8 mouse cellular contexts compared by ENCODE assay signal in the genomic region with DNA sequence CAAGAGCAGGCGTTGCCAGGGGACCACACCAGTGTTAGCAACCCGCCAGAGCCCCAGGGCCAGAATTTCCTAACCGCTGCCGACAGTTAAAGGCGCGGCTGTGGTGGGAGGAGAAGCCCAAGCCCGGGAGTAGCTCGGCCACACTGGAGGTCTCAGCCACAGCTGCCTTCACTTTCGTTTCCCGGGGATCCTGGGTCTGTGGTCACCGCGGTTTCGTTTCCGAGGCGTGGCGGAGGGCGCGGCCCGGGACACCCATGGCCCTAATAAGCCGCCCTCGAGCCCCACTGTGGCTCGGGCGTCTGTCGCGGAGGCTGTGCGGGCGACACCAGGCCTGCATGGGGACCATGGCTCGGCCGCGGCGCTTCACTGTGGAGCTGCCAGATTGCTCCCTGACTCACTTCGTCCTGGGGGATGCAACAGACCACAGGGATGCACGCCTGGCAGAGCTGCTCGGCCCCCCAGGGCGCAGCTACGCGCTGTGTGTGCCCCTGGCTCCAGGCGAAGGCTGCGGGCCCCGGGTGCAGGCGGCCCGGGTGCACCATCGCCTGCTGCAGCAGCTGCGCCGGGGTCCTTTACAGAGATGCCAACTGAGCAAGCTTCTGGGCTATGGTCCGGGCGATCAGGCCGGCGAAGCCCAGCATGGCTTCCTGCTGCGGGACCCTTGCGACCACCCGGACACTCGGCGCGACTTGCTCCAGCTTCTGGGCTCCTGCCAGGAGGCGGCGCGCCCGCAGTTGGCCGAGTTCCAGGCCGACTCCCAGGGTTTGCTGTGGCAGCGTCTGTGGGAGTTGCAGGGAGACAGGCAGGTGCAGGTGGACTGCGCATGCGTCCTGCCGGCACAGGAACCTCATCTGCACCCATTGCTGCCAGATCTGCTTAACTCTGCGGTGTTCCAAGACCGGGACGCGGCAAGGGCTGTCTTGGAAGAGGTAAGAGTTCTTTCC. TPM values are rescaled to one million over a fixed set of nuclear protein-coding genes. Genes with fewer than 3 reads are reported as not detected.
DNase-seq lines count a peak whose midpoint lies in the region; ATAC-seq and TF ChIP-seq lines count a peak whose summit lies in the region.

A gene (plus strand): TSS at position 107 of the 944 bp plus-strand sequence.

- no peak for TF ChIP-seq POLR2A in olfactory bulb, adult 2 months (IDR thresholded peaks at IDR 0.05; ENCODE audit: insufficient read depth, low read depth, low read length)

- H3K36me3 ChIP-seq in ES-E14 (ENCODE audit: control insufficient read depth, insufficient read depth, low read length, poor library complexity, severe bottlenecking) = no peaks in the 10 kb centered on the region
- no peaks in the 10 kb centered on the region for H3K36me3 ChIP-seq in lung, embryonic 15.5 days

- H3K9ac ChIP-seq in ES-E14 (ENCODE audit: insufficient read depth, low read depth, low read length, poor library complexity, severe bottlenecking) = peak within 1 kb of the TSS; percentile 66
- peak within 1 kb of the TSS; percentile 63 for H3K9ac ChIP-seq in lung, embryonic 15.5 days

- in situ Hi-C loops in ES-E14 (cut with MboI; ENCODE audit: low sequenced_read_pairs in 2 of 2, unreplicated experiment in 2 of 2) = no loop called here

- DNase-seq in ES-E14 (ENCODE audit: low read depth, low spot score) = peak; percentile 71
- DNase-seq in cerebellum, adult 8-10 months = peak; percentile 89
- peak; percentile 71 for DNase-seq in forelimb bud, embryonic 11.5 days (ENCODE audit: low read depth, low spot score)
- peak; percentile 62 for DNase-seq in layer of hippocampus, adult 9-10 months (ENCODE audit: low spot score)
- peak; percentile 76 to 77 for DNase-seq in thymus, adult 18-20 months

- H3K4me2 ChIP-seq in lung, embryonic 15.5 days = peak within 1 kb of the TSS; percentile 87

- no peaks in the 10 kb centered on the region for H3K9me3 ChIP-seq in ES-E14 (ENCODE audit: control insufficient read depth, insufficient read depth, low read depth, low read length)
- no peaks in the 10 kb centered on the region for H3K9me3 ChIP-seq in lung, embryonic 15.5 days

- H3K27ac ChIP-seq in ES-E14 (ENCODE audit: insufficient read depth, low read depth, low read length, poor library complexity, severe bottlenecking) = no peak within 1 kb of the TSS
- H3K27ac ChIP-seq in lung, embryonic 15.5 days = peak within 1 kb of the TSS; percentile 89
- peak within 1 kb of the TSS; percentile 29; the same call in 1 of the 2 replicates for H3K27ac ChIP-seq in olfactory bulb, adult 2 months (ENCODE audit: insufficient read depth, low read depth, low read length)

- no peaks in the 10 kb centered on the region for H3K27me3 ChIP-seq in lung, embryonic 15.5 days

- peaks cover 0 to 2% of the 10 kb centered on the region in 2 experiments; a peak in 1 of 4 replicates for H3K4me1 ChIP-seq in ES-E14 (ENCODE audit: control insufficient read depth in 2 of 2, insufficient read depth in 2 of 2, low read length in 2 of 2, poor library complexity in 1 of 2)
- peaks cover 11% of the 10 kb centered on the region for H3K4me1 ChIP-seq in lung, embryonic 15.5 days
- peaks cover 3% of the 10 kb centered on the region; the same call in 1 of the 2 replicates for H3K4me1 ChIP-seq in olfactory bulb, adult 2 months (ENCODE audit: control insufficient read depth, insufficient read depth, low read length)

- peak; percentile 92 to 93 for ATAC-seq in hematopoietic stem cell, adult 5-6 weeks (replicated peaks in 1 of 2; ENCODE audit: insufficient read depth in 1 of 2, low FRiP score in 2 of 2, low TSS enrichment in 1 of 2, low read depth in 1 of 2, poor library complexity in 2 of 2, severe bottlenecking in 2 of 2)
- ATAC-seq in lung, embryonic 15.5 days (ENCODE audit: borderline replicate concordance, extremely low read depth, low FRiP score, low TSS enrichment) = peak; percentile 81

- TF ChIP-seq CTCF in olfactory bulb, adult 2 months (IDR thresholded peaks at IDR 0.05; ENCODE audit: insufficient read depth, low read depth, low read length) = no peak

- H3K4me3 ChIP-seq in ES-E14 (ENCODE audit: insufficient read depth in 1 of 2, low read depth in 1 of 2, low read length in 2 of 2, poor library complexity in 1 of 2, severe bottlenecking in 1 of 2) = peak within 1 kb of the TSS; percentile 75 to 77
- peak within 1 kb of the TSS; percentile 75 for H3K4me3 ChIP-seq in lung, embryonic 15.5 days
- H3K4me3 ChIP-seq in olfactory bulb, adult 2 months (ENCODE audit: insufficient read depth, low read depth, low read length) = peak within 1 kb of the TSS; percentile 58

- under 1% methylated on average over 69 of the region's 69 CpGs for WGBS in lung, embryonic 15.5 days
- under 1% methylated on average over 69 of the region's 69 CpGs for WGBS in olfactory bulb, adult 2 months

TF ChIP-seq in ES-E14, 5 proteins besides CTCF, POLR2A, EP300 and RAD21:
- TF ChIP-seq ZNF384 (IDR thresholded peaks at IDR 0.05; ENCODE audit: low read depth, low read length) = no peak
- 0 out of 2 replicates have a peak, but pooled peaks have one; percentile 6 for TF ChIP-seq HCFC1 (IDR thresholded peaks at IDR 0.05; ENCODE audit: borderline replicate concordance, insufficient read depth, low read length)

RNA-seq across cellular contexts. Expression of the gene that starts here (rescaled TPM):
- 0.27 and 0.42 TPM in 2 replicates for total RNA-seq in ES-E14 (2012; rRNA removed)
- 15.5 and 20.9 TPM in 2 replicates for total RNA-seq in hematopoietic stem cell, adult 5-6 weeks (2017)
- 7.7 and 7.8 TPM in 2 replicates for polyA plus RNA-seq in lung, embryonic 15.5 days (2015; fragmentation: Nextera tagmentation; extraction: Ambion mirVana)
- polyA plus RNA-seq in olfactory bulb, adult 2 months (2012; ENCODE audit: insufficient read depth, insufficient read length, low replicate concordance, missing spikeins) = not detected in 2 replicates

Comparison
In these comparisons a context has a peak if more than half of its experiments do, and no peak if none do; other contexts are left out.
1. RNA of the gene that starts here (total RNA-seq): 15.5 to 20.9 TPM in hematopoietic stem cell, adult 5-6 weeks; 0.27 to 0.42 TPM in ES-E14; every median in the first group is over 10 times any median in the second.
2. Peak in DNase-seq, H3K4me3 ChIP-seq and H3K9ac ChIP-seq in ES-E14; RNA of the gene not detected or under 1 TPM.
3. Peak in every context shown above with its lines, with median percentiles within 50 percentile points of each other: DNase-seq and H3K4me3 ChIP-seq.